Mouse (Mus musculus) stomach, postnatal 0 days (tissue): ENCODE results near the gene C2cd4c. TPM values are rescaled to one million over a fixed set of nuclear protein-coding genes. Genes with fewer than 3 reads are reported as not detected.

ENCODE experiments used
- ATAC-seq: fragments of 200-750 bp; cut with Nextera tagmentation; 2 replicates; pipeline ENCODE4 v1.8.0; 2017; ENCODE audit not compliant: low FRiP score, low TSS enrichment
- DNase-seq: peaks from one replicate; pipeline ENCODE4 v3.0.0-alpha.2; 2016; ENCODE audit warnings: low spot score
- H3K27ac ChIP-seq: fragments of 300-500 bp; sonication (generic); replicated peaks from 2 replicates; pipeline ENCODE4 v1.5.1; 2014; ENCODE audit warnings: mild to moderate bottlenecking, control low read depth
- H3K27me3 ChIP-seq: fragments of 300-500 bp; sonication (generic); 2 replicates; pipeline ENCODE4 v1.6.1; 2014; ENCODE audit warnings: low read length; ENCODE audit not compliant: control insufficient read depth, insufficient read depth
- H3K36me3 ChIP-seq: fragments of 300-500 bp; sonication (generic); 2 replicates; pipeline ENCODE4 v1.6.1; 2014; ENCODE audit warnings: low read length, mixed read lengths; ENCODE audit not compliant: control insufficient read depth, insufficient read depth
- H3K4me1 ChIP-seq: fragments of 300-500 bp; sonication (generic); replicated peaks from 2 replicates; pipeline ENCODE4 v1.6.1; 2014; ENCODE audit warnings: antibody characterized with exemption; ENCODE audit not compliant: control insufficient read depth, insufficient read depth
- H3K4me2 ChIP-seq: fragments of 300-500 bp; sonication (generic); replicated peaks from 2 replicates; pipeline ENCODE4 v1.6.1; 2014; ENCODE audit warnings: low read depth, mild to moderate bottlenecking, control low read depth, moderate library complexity
- H3K4me3 ChIP-seq: fragments of 300-500 bp; sonication (generic); 2 replicates; pipeline ENCODE4 v1.5.1; 2014; ENCODE audit warnings: low read depth, low read length, control low read depth
- H3K9ac ChIP-seq: fragments of 300-500 bp; sonication (generic); 2 replicates; pipeline ENCODE4 v1.6.1; 2014; ENCODE audit warnings: mild to moderate bottlenecking, low read length, control low read depth, mixed read lengths
- H3K9me3 ChIP-seq: fragments of 300-500 bp; sonication (generic); 2 replicates; pipeline ENCODE4 v1.6.1; 2016; ENCODE audit warnings: low read length; ENCODE audit not compliant: control insufficient read depth
- CTCF ChIP-seq: IDR thresholded peaks from 2 replicates; pipeline ENCODE4 v1.5.1; 2016; ENCODE audit warnings: antibody characterized with exemption, low read depth, mild to moderate bottlenecking, moderate library complexity
- EP300 ChIP-seq: optimal IDR thresholded peaks from 2 replicates; pipeline ENCODE3; 2016; ENCODE audit warnings: antibody characterized with exemption
- WGBS: fragments of 180-500 bp; shearing (Covaris S2); extraction: QIAGEN DNeasy Blood & Tissue Kit; methylation state at CpG from one replicate; pipeline ENCODE4 v1.1.7; 2014; 5-methylcytosine and 5-hydroxymethylcytosine counted together
- polyA plus RNA-seq: library from polyadenylated mRNA; unstranded; fragments of >200 nt; fragmentation: Nextera tagmentation; extraction: Ambion mirVana; gene quantifications from 2 replicates; pipeline ENCODE4 v1.2.1, GENCODE M21; 2015

The C2cd4c gene
- polyA plus RNA-seq, 1 experiment from 2014 or later = 0.07 TPM

DNA sequence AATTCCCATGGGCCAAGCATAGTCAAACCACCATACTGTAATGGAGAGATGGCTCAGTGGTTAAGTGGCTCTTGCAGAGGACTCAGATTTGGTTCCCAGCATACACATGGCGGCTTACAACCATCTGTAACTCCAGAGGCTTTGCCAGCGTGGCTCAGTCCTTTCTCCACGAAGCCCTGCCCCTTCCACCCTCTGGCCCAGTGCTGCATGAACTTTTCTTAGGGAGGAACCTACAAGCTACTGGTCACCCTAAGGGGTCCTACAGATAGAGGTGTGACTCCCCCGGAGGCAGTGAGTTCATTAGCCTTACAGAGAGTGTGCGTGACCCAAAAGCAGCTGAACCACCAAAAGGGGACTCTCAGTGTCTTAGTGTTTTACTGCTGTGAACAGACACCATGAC is 56.9 kb downstream of the C2cd4c start:
- peak; percentile 10 for DNase-seq
- H3K9ac ChIP-seq = no peak overlapping the region
- TF ChIP-seq EP300 (no peak), CTCF (no peak)

More for the DNA sequence above, 56.9 kb downstream of the C2cd4c start:
- H3K4me1 ChIP-seq = 0 out of 2 replicates have a peak, but pooled peaks cover 2% of the 10 kb centered on the region
- H3K9me3 ChIP-seq = no peaks in the 10 kb centered on the region
- H3K4me2 ChIP-seq = no peak overlapping the region
- H3K4me3 ChIP-seq = no peak overlapping the region
- H3K27me3 ChIP-seq = no peaks in the 10 kb centered on the region
- no peaks in the 10 kb centered on the region for H3K36me3 ChIP-seq
- H3K27ac ChIP-seq = no peak overlapping the region
- 88% methylated on average over 5 of the region's 5 CpGs for whole genome bisulfite sequencing
- no peak for ATAC-seq

Other genes with a start within 250 kb of the C2cd4c start
- gene Vmn2r83, start 145.3 kb downstream of the C2cd4c start, polyA plus RNA-seq = not detected in 2 replicates
- gene Plpp2, start 80.2 kb downstream of the C2cd4c start, polyA plus RNA-seq = 81.8 and 92.1 TPM in 2 replicates
- gene Mier2, start 58.8 kb downstream of the C2cd4c start, polyA plus RNA-seq = 24.0 and 25.4 TPM in 2 replicates
- not detected in 2 replicates for gene Theg, start 26.7 kb downstream of the C2cd4c start, polyA plus RNA-seq
- gene Shc2, start 23.9 kb upstream of the C2cd4c start, polyA plus RNA-seq = 2.7 and 3.3 TPM in 2 replicates
- gene Odf3l2, start 31.7 kb upstream of the C2cd4c start, polyA plus RNA-seq = not detected in 2 replicates
- gene Madcam1, start 50.5 kb upstream of the C2cd4c start, polyA plus RNA-seq = 17.6 and 22.2 TPM in 2 replicates
- gene Tpgs1, start 55.3 kb upstream of the C2cd4c start, polyA plus RNA-seq = 50.3 and 51.0 TPM in 2 replicates
- gene Cdc34, start 68.2 kb upstream of the C2cd4c start, polyA plus RNA-seq = 85.3 and 86.9 TPM in 2 replicates
- 0.62 and 0.83 TPM in 2 replicates for gene Gzmm, start 75.0 kb upstream of the C2cd4c start, polyA plus RNA-seq
- gene Bsg, start 90.5 kb upstream of the C2cd4c start, polyA plus RNA-seq = 1,012 and 1,042 TPM in 2 replicates
- gene Hcn2, start 102.6 kb upstream of the C2cd4c start, polyA plus RNA-seq = 0.28 and 0.38 TPM in 2 replicates
- gene Polrmt, start 132.6 kb upstream of the C2cd4c start, polyA plus RNA-seq = 16.5 and 20.6 TPM in 2 replicates
- 13.5 and 14.9 TPM in 2 replicates for gene Fgf22, start 141.1 kb upstream of the C2cd4c start, polyA plus RNA-seq
- gene Rnf126, start 152.9 kb upstream of the C2cd4c start, polyA plus RNA-seq = 60.0 and 68.6 TPM in 2 replicates
- gene Fstl3, start 163.2 kb upstream of the C2cd4c start, polyA plus RNA-seq = 14.1 and 17.6 TPM in 2 replicates
- 0.04 and 0.15 TPM in 2 replicates for gene Prss57, start 176.9 kb upstream of the C2cd4c start, polyA plus RNA-seq
- 27.8 and 29.1 TPM in 2 replicates for gene Palm, start 179.5 kb upstream of the C2cd4c start, polyA plus RNA-seq
- gene Misp, start 207.0 kb upstream of the C2cd4c start, polyA plus RNA-seq = 57.6 and 58.0 TPM in 2 replicates
- 99.3 and 103 TPM in 2 replicates for gene Ptbp1, start 240.4 kb upstream of the C2cd4c start, polyA plus RNA-seq